23 mouse cellular contexts compared by ENCODE assay signal in the genomic region with DNA sequence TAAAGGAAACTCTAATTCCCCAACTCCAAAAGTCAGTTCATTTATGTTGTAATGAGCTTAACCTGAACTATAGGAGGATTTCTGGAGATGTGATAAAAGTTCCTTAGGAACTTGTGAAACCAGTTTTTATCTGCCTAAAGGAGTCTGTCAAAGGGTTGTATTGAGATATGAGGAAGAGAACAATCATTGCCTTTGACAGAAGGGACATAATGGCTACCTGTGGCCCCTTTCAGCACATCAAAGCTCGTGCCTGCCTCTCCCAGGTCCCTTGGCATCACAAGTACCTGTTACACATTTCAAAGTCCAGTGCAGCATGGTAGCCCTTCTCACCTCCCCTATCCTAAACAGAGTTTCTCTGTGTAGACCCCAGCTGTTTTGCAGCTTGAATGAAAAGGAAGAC. TPM values are rescaled to one million over a fixed set of nuclear protein-coding genes. Genes with fewer than 3 reads are reported as not detected.
DNase-seq lines count a peak whose midpoint lies in the region; ATAC-seq and TF ChIP-seq lines count a peak whose summit lies in the region.
"Had no signal": no experiment of that assay in that cellular context is flagged by ENCODE, and none has a peak within 500 bp of the region (broad histone marks: within the 10 kb centered on the region; RNA-seq: fewer than 3 reads in every experiment).

No protein-coding gene starts in this region.

- no peak overlapping the region for H3K4me2 ChIP-seq in intestine, embryonic 14.5 days (ENCODE audit: low read length)
- H3K4me2 ChIP-seq in intestine, embryonic 16.5 days (ENCODE audit: low read depth, low read length), result no peak overlapping the region
- H3K4me2 ChIP-seq: embryonic facial prominence, embryonic 12.5 days; forebrain, embryonic 12.5 days had no signal

- no peaks in the 10 kb centered on the region for H3K79me2 ChIP-seq in heart, adult 2 months (replicated peaks; ENCODE audit: control insufficient read depth, insufficient read depth, low read length)

- H3K9ac ChIP-seq in intestine, embryonic 14.5 days (ENCODE audit: low read length), result no peak overlapping the region
- H3K9ac ChIP-seq in intestine, embryonic 16.5 days (ENCODE audit: low read depth, low read length), result no peak overlapping the region
- no peak overlapping the region for H3K9ac ChIP-seq in heart, adult 2 months (ENCODE audit: low read depth, low read length)
- H3K9ac ChIP-seq: embryonic facial prominence, embryonic 12.5 days; forebrain, embryonic 12.5 days had no signal

- H3K27ac ChIP-seq in intestine, embryonic 14.5 days (ENCODE audit: low read depth), result no peak overlapping the region; the same call in 1 of the 2 replicates
- H3K27ac ChIP-seq in intestine, embryonic 16.5 days (ENCODE audit: low read length), result peak overlapping the region; percentile 46; the same call in 1 of the 2 replicates
- no peak overlapping the region for H3K27ac ChIP-seq in heart, adult 2 months
- H3K27ac ChIP-seq: embryonic facial prominence, embryonic 10.5 days; embryonic facial prominence, embryonic 12.5 days; forebrain, embryonic 10.5 days; forebrain, embryonic 12.5 days had no signal

- intact Hi-C loops in heart, adult 2 months (cut with DNase I), result loop anchor here (5.0 kb wide), 1 partner anchor 85 kb away; a partner anchor contains a TSS

- no peak for DNase-seq in intestine, embryonic 14.5 days (ENCODE audit: low spot score)
- no peak for DNase-seq in heart, adult 2 months
- DNase-seq in right cerebral cortex, postnatal 25 days, result no peak
- no peak for DNase-seq in adrenal gland, postnatal 36 days
- DNase-seq: adrenal gland, adult 2 months; adrenal gland, postnatal 10 days; adrenal gland, postnatal 25 days; cerebellum, adult 11-12 months; cerebellum, adult 2 months; cerebellum, adult 9-10 months; cerebellum, postnatal 10 days; cerebellum, postnatal 25 days had no signal

- WGBS in intestine, embryonic 14.5 days, result 44% methylated on average over 1 of the region's 1 CpGs
- WGBS in intestine, embryonic 16.5 days, result 36% methylated on average over 1 of the region's 1 CpGs
- 56% methylated on average over 1 of the region's 1 CpGs for WGBS in heart, adult 2 months

- H3K27me3 ChIP-seq in intestine, embryonic 14.5 days (replicated peaks; ENCODE audit: control insufficient read depth, insufficient read depth, low read length), result no peaks in the 10 kb centered on the region
- no peaks in the 10 kb centered on the region for H3K27me3 ChIP-seq in intestine, embryonic 16.5 days (replicated peaks; ENCODE audit: control insufficient read depth, insufficient read depth, low read length)
- no peaks in the 10 kb centered on the region for H3K27me3 ChIP-seq in heart, adult 2 months (ENCODE audit: control insufficient read depth, insufficient read depth, low read length)
- H3K27me3 ChIP-seq: embryonic facial prominence, embryonic 12.5 days; forebrain, embryonic 12.5 days had no signal

- no peak for TF ChIP-seq POLR2A in heart, adult 2 months (IDR thresholded peaks at IDR 0.05; ENCODE audit: insufficient read depth, low read depth, low read length)

- peaks cover 12% of the 10 kb centered on the region; the same call in 1 of the 2 replicates for H3K4me1 ChIP-seq in intestine, embryonic 14.5 days (replicated peaks; ENCODE audit: control insufficient read depth, insufficient read depth, low read length)
- H3K4me1 ChIP-seq in intestine, embryonic 16.5 days (ENCODE audit: control insufficient read depth, insufficient read depth, low read length), result peaks cover 14% of the 10 kb centered on the region
- no peaks in the 10 kb centered on the region; the same call in 1 of the 2 replicates for H3K4me1 ChIP-seq in heart, adult 2 months (ENCODE audit: control insufficient read depth, insufficient read depth, low read length)

- H3K9me3 ChIP-seq in intestine, embryonic 14.5 days (ENCODE audit: control insufficient read depth, low read length), result no peaks in the 10 kb centered on the region; the same call in 1 of the 2 replicates
- no peaks in the 10 kb centered on the region for H3K9me3 ChIP-seq in intestine, embryonic 16.5 days (ENCODE audit: control insufficient read depth, low read length)
- H3K9me3 ChIP-seq: embryonic facial prominence, embryonic 10.5 days; embryonic facial prominence, embryonic 12.5 days; forebrain, embryonic 10.5 days; forebrain, embryonic 12.5 days had no signal

- TF ChIP-seq EP300 in heart, adult 2 months (IDR thresholded peaks at IDR 0.05; ENCODE audit: insufficient read depth, low read depth, low read length), result no peak

- H3K36me3 ChIP-seq in intestine, embryonic 14.5 days (ENCODE audit: control insufficient read depth, insufficient read depth, low read length), result no peaks in the 10 kb centered on the region
- H3K36me3 ChIP-seq in intestine, embryonic 16.5 days (ENCODE audit: control insufficient read depth, insufficient read depth, low read length), result no peaks in the 10 kb centered on the region
- H3K36me3 ChIP-seq in heart, adult 2 months (ENCODE audit: control insufficient read depth, insufficient read depth, low read length), result peaks cover 4% of the 10 kb centered on the region; the same call in 1 of the 2 replicates
- H3K36me3 ChIP-seq: embryonic facial prominence, embryonic 10.5 days; embryonic facial prominence, embryonic 12.5 days; forebrain, embryonic 10.5 days; forebrain, embryonic 12.5 days had no signal

- no peak for TF ChIP-seq CTCF in heart, adult 2 months (IDR thresholded peaks at IDR 0.05)

- ATAC-seq in intestine, embryonic 14.5 days (replicated peaks; ENCODE audit: low FRiP score, low TSS enrichment, low read depth), result 0 out of 2 replicates have a peak, but pooled peaks have one; percentile 44
- ATAC-seq in intestine, embryonic 16.5 days, result peak; percentile 72
- ATAC-seq: forebrain, embryonic 14.5 days; forebrain, embryonic 16.5 days had no signal

- H3K4me3 ChIP-seq in intestine, embryonic 14.5 days (ENCODE audit: low read depth, low read length), result no peak overlapping the region
- no peak overlapping the region for H3K4me3 ChIP-seq in intestine, embryonic 16.5 days (ENCODE audit: low read length)
- no peak overlapping the region for H3K4me3 ChIP-seq in heart, adult 2 months
- H3K4me3 ChIP-seq: embryonic facial prominence, embryonic 10.5 days; embryonic facial prominence, embryonic 12.5 days; forebrain, embryonic 10.5 days; forebrain, embryonic 12.5 days had no signal

RNA-seq across cellular contexts. Expression of a gene that starts 2.0 kb away (rescaled TPM):
- 43.0 and 43.9 TPM in 2 replicates for polyA plus RNA-seq in intestine, embryonic 14.5 days (2014; fragmentation: Nextera tagmentation; extraction: Ambion mirVana)
- polyA plus RNA-seq in intestine, embryonic 16.5 days (2015; fragmentation: Nextera tagmentation; extraction: Ambion mirVana), result 32.5 and 34.0 TPM in 2 replicates
- 1 to 10 TPM; 6.2 to 6.8 TPM for total RNA-seq in heart, adult 2 months (2021)
- 6.2 and 8.7 TPM in 2 replicates for polyA plus RNA-seq in heart, adult 2 months (2012; rRNA removed)
- 1 to 10 TPM; 6.6 to 7.7 TPM for total RNA-seq in adrenal gland, postnatal 36 days (2021)

RNA-seq across cellular contexts. Expression of a gene that starts 13.3 kb away (rescaled TPM):
- 45.0 and 51.1 TPM in 2 replicates for polyA plus RNA-seq in intestine, embryonic 14.5 days (2014; fragmentation: Nextera tagmentation; extraction: Ambion mirVana)
- polyA plus RNA-seq in intestine, embryonic 16.5 days (2015; fragmentation: Nextera tagmentation; extraction: Ambion mirVana), result 79.9 and 83.0 TPM in 2 replicates
- total RNA-seq in heart, adult 2 months (2021), result 100 to 1,000 TPM; 110 to 133 TPM
- 44.3 and 70.5 TPM in 2 replicates for polyA plus RNA-seq in heart, adult 2 months (2012; rRNA removed)
- total RNA-seq in adrenal gland, postnatal 36 days (2021), result 100 to 1,000 TPM in 1 of 2 experiments, 10 to 100 TPM in 1; 86.1 to 103 TPM

RNA-seq across cellular contexts. Expression of a gene that starts 17.2 kb away (rescaled TPM):
- polyA plus RNA-seq in intestine, embryonic 14.5 days (2014; fragmentation: Nextera tagmentation; extraction: Ambion mirVana), result not detected in 2 replicates
- not detected in 2 replicates for polyA plus RNA-seq in intestine, embryonic 16.5 days (2015; fragmentation: Nextera tagmentation; extraction: Ambion mirVana)
- total RNA-seq in heart, adult 2 months (2021), result not detected
- 0.12 TPM in 2 replicates for polyA plus RNA-seq in heart, adult 2 months (2012; rRNA removed)
- under 1 TPM in 1 of 2 experiments, not detected in 1; 0.56 TPM for total RNA-seq in adrenal gland, postnatal 36 days (2021)
- total RNA-seq: adrenal gland, postnatal 25 days; ES-E14; MEL had no signal
- polyA plus RNA-seq: C2C12; cerebellum, adult 2 months; cortical plate, adult 2 months; embryonic facial prominence, embryonic 10.5 days; embryonic facial prominence, embryonic 12.5 days; forebrain, embryonic 10.5 days; forebrain, embryonic 12.5 days; forebrain, embryonic 14.5 days; forebrain, embryonic 16.5 days had no signal
